In the genomic region with DNA sequence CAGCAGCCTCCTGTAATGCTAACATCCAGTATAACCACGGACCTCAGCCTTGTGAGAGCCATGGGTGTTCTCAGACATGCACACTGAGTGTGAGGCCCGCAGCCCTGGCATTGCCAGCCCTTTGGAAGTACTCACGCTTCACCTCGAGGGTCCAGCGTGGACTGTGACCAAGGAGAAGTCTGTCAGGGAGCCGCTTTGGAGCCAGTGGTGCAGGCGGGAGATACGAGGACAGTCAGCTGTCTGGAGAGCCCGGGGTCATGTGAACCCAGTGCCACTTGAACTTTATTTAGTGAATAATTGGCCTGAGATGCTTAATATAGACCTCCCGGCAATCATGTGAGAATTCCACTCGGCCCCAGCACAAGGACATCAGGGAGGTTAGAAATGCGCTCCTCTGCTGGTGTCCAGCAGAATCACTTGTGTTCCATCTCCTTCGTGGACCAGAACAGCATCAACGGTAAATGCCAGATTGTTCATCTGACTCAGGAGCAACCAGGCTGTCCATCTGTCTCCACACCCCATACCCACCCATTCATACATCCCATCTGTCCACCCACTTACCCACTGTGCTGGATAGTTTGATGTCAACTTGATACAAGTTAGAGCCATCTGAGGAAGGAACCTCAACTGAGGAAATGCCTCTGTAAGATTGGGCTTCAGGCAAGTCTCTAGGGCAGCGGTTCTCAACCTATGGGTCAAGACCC, we compare ENCODE assay signal across 10 mouse cellular contexts. TPM values are rescaled to one million over a fixed set of nuclear protein-coding genes. Genes with fewer than 3 reads are reported as not detected.
DNase-seq lines count a peak whose midpoint lies in the region; ATAC-seq lines count a peak whose summit lies in the region.
"Had no signal": no experiment of that assay in that cellular context is flagged by ENCODE, and none has a peak within 500 bp of the region (broad histone marks: within the 10 kb centered on the region; RNA-seq: fewer than 3 reads in every experiment).

No protein-coding gene starts in this region.

- H3K36me3 ChIP-seq in kidney, embryonic 16.5 days (ENCODE audit: insufficient read depth, low read length) = no peaks in the 10 kb centered on the region
- no peaks in the 10 kb centered on the region for H3K36me3 ChIP-seq in neural tube, embryonic 15.5 days
- H3K36me3 ChIP-seq: hindbrain, embryonic 13.5 days had no signal

- WGBS in kidney, embryonic 16.5 days = 85% methylated on average over 15 of the region's 15 CpGs
- WGBS in neural tube, embryonic 15.5 days = 95% methylated on average over 15 of the region's 15 CpGs

- DNase-seq in kidney, adult 18-20 months = peak; percentile 74
- DNase-seq in heart, adult 8-10 months (ENCODE audit: low spot score) = peak; percentile 80
- DNase-seq in heart, postnatal 14 days = peak; percentile 57 to 69
- peak; percentile 51 for DNase-seq in lung, postnatal 10 days
- DNase-seq in embryo, embryonic 9.5 days (ENCODE audit: extremely low spot score) = no peak
- DNase-seq in B cell, adult 2 months = no peak

- H3K9ac ChIP-seq in kidney, embryonic 16.5 days (replicated peaks; ENCODE audit: low read length) = no peak overlapping the region
- H3K9ac ChIP-seq in neural tube, embryonic 15.5 days (replicated peaks) = no peak overlapping the region

- H3K27me3 ChIP-seq in kidney, embryonic 16.5 days (ENCODE audit: insufficient read depth, low read length) = no peaks in the 10 kb centered on the region
- H3K27me3 ChIP-seq in neural tube, embryonic 15.5 days (replicated peaks) = no peaks in the 10 kb centered on the region
- H3K27me3 ChIP-seq: hindbrain, embryonic 13.5 days had no signal

- H3K27ac ChIP-seq in kidney, embryonic 16.5 days (ENCODE audit: low read length) = no peak overlapping the region
- H3K27ac ChIP-seq in neural tube, embryonic 15.5 days (replicated peaks) = no peak overlapping the region
- H3K27ac ChIP-seq: hindbrain, embryonic 13.5 days had no signal

- no peaks in the 10 kb centered on the region for H3K9me3 ChIP-seq in kidney, embryonic 16.5 days (ENCODE audit: low read length)
- H3K9me3 ChIP-seq in neural tube, embryonic 15.5 days (replicated peaks) = no peaks in the 10 kb centered on the region
- H3K9me3 ChIP-seq: hindbrain, embryonic 13.5 days had no signal

- intact Hi-C loops in heart, postnatal 14 days (cut with DNase I) = no loop called here

- no peak for ATAC-seq in kidney, embryonic 16.5 days (ENCODE audit: low FRiP score, low TSS enrichment)
- ATAC-seq in neural tube, embryonic 15.5 days (ENCODE audit: low FRiP score) = no peak
- ATAC-seq: midbrain, embryonic 16.5 days had no signal

- no peak overlapping the region for H3K4me2 ChIP-seq in kidney, embryonic 16.5 days (replicated peaks; ENCODE audit: low read depth, low read length)
- H3K4me2 ChIP-seq in neural tube, embryonic 15.5 days = no peak overlapping the region
- H3K4me2 ChIP-seq: hindbrain, embryonic 13.5 days had no signal

- H3K4me3 ChIP-seq in kidney, embryonic 16.5 days (ENCODE audit: low read length) = no peak overlapping the region
- no peak overlapping the region for H3K4me3 ChIP-seq in neural tube, embryonic 15.5 days (replicated peaks)
- H3K4me3 ChIP-seq: hindbrain, embryonic 13.5 days had no signal

- H3K4me1 ChIP-seq in kidney, embryonic 16.5 days (ENCODE audit: insufficient read depth, low read length) = peaks cover 16% of the 10 kb centered on the region
- peaks cover 34% of the 10 kb centered on the region for H3K4me1 ChIP-seq in neural tube, embryonic 15.5 days

RNA-seq across cellular contexts. Expression of gene Trak1, which starts 48.3 kb away (rescaled TPM):
- polyA plus RNA-seq in kidney, embryonic 16.5 days (2015; fragmentation: Nextera tagmentation; extraction: Ambion mirVana) = 16.2 and 17.7 TPM in 2 replicates
- total RNA-seq in heart, adult 8-10 months (2022) = 100 to 1,000 TPM; 294 to 334 (median 302) TPM
- 100 to 1,000 TPM; 323 to 335 TPM for total RNA-seq in heart, postnatal 14 days (2021)
- 50.9 and 52.9 TPM in 2 replicates for polyA plus RNA-seq in neural tube, embryonic 15.5 days (2015; fragmentation: Nextera tagmentation; extraction: Ambion mirVana)

Comparison
In these comparisons a context has a peak if more than half of its experiments do, and no peak if none do; other contexts are left out.
1. DNase-seq: peak in kidney, adult 18-20 months (single experiment), heart, adult 8-10 months (single experiment), heart, postnatal 14 days (2 of 2) and lung, postnatal 10 days (single experiment); none in embryo, embryonic 9.5 days (single experiment) and B cell, adult 2 months (0 of 2).